Mouse (Mus musculus) monocyte, adult 2 months (primary cell): ENCODE data around the gene Lhx4.

Experiments used
- DNase-seq, 2 experiments: peaks; one replicate each; pipeline ENCODE4 v3.0.0; 2022; ENCODE audit warnings: low spot score in 2 of 2, low read depth in 1 of 2

The Lhx4 gene

GRCm38 (mm10) chr1:155751484-155752255 is at the start of gene Lhx4:
TSS of gene Lhx4 (minus strand) at chr1:155751684.
- no peak for DNase-seq

- DNase-seq = no peak
These were observed 46.5 kb upstream of the Lhx4 start for GRCm38 (mm10) chr1:155798000-155798399.

- no peak for DNase-seq
These were observed 45.9 kb upstream of the Lhx4 start for GRCm38 (mm10) chr1:155797425-155797824.

DNA sequence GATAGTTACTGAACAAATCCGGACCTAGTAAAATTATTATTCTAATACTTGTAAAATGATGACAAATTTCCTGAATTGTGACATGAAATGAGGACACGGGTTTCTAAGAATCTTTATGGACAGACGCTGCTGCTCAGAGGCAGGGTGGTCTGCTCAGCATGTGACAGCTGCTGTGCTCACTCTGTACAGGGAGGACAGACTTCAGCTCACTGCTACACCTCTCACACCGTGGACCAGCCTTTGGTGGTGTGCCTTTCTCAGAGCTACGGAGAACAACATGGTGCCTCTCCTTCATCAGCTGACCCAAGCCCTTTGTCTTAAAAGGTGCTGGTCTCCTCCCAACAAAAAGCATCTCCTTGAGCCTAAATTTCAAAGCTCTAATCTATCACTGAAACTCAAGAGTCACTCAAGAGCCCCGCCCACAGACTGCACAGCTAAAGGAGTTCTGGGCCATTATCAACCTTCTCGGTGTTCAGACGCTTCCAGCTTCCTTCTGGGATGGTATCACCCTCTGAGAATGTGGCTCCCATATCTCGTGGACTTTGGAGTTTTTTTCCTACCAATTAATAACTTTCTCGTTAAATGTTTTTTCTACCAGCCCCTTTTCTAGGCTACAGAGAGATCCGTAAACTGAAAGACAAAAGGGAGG is 45.4 kb upstream of the Lhx4 start:
- no peak for DNase-seq

GRCm38 (mm10) chr1:155795791-155796233 is 44.3 kb upstream of the Lhx4 start:
- no peak for DNase-seq

DNA sequence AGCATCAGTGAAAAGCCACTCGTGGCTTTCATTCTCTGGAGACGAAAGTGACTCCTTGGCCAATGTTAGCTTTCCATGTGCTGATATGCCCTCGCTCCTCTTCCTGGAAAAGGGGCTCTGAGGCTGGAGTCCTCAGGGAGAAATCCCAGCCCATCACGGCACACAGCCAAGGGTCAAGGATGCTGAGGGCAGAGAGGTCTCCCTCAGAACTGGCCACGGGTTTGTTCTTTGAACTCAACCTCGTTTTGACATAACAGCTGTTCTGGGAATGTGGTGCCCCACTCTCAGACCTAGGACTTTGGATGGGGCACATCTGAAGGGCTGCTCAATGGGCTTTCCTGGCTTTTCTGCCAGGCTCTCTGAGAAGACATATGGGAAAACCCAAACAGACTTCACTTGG is 43.4 kb upstream of the Lhx4 start:
- no peak for DNase-seq

GRCm38 (mm10) chr1:155791919-155792318 is 40.4 kb upstream of the Lhx4 start:
- no peak for DNase-seq

- no peak for DNase-seq
These were observed 38.9 kb upstream of the Lhx4 start for GRCm38 (mm10) chr1:155790111-155790974.

GRCm38 (mm10) chr1:155785886-155786285 is 34.4 kb upstream of the Lhx4 start:
- DNase-seq = no peak

DNA sequence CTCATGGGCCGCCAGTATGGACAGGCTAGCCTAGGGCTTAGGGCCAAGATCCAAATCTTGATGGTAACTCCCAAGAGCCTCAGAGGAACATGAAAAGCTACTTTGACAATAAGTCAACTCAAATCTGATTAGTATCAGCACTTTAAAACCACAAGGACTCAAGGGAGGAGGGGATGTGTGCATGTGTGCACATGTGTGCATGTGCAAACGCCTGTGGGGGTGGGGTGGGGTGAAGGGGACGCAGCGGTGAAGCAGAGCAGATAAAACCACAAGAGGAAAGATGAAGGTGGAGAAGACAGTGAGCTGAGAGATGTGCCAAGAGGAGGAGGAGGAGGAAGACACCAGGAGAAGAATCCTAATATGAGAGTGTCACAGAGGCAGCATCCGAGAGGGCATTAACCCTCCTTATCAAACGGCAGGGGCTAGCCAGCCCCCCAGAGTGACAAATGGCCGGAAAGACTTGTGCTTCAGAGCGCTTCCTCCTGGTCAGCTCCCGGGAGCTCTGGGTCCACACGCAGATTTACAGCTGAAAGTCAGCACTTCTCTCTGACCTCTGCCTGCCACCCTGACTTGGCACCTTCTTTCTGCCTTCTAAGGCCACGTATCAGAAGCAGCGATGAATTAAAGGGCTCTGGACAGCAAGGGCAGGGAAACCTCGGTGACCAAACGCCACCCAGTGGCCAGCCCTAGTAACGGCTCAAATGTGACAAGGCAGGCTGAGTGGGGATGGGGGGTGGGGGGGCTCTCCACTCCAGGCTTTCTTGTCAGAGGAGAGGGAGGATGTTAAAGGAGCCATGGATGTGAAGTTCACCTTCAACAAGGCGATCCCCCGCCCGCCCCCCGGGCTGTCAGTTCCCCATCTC is 33.1 kb upstream of the Lhx4 start:
- DNase-seq = no peak

DNA sequence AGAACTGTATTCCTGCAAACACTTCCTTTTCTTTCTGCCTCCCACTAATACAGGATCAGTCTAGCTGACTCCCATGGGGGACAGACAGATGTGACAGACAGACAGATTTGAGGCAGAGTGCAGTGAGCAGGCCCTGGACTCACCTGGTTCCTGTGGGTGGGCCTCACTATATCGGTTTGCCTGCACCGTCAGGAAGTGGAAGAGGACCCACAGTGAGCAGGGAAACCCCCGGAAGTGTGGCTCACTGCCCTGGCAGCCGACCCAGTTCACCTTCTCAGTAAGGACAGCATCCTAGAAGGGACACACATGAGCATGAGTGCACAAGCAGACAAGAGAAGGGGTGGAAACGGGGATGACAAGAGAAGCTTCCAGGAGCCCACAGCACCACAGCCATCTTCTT is 30.9 kb upstream of the Lhx4 start:
- DNase-seq = no peak

DNA sequence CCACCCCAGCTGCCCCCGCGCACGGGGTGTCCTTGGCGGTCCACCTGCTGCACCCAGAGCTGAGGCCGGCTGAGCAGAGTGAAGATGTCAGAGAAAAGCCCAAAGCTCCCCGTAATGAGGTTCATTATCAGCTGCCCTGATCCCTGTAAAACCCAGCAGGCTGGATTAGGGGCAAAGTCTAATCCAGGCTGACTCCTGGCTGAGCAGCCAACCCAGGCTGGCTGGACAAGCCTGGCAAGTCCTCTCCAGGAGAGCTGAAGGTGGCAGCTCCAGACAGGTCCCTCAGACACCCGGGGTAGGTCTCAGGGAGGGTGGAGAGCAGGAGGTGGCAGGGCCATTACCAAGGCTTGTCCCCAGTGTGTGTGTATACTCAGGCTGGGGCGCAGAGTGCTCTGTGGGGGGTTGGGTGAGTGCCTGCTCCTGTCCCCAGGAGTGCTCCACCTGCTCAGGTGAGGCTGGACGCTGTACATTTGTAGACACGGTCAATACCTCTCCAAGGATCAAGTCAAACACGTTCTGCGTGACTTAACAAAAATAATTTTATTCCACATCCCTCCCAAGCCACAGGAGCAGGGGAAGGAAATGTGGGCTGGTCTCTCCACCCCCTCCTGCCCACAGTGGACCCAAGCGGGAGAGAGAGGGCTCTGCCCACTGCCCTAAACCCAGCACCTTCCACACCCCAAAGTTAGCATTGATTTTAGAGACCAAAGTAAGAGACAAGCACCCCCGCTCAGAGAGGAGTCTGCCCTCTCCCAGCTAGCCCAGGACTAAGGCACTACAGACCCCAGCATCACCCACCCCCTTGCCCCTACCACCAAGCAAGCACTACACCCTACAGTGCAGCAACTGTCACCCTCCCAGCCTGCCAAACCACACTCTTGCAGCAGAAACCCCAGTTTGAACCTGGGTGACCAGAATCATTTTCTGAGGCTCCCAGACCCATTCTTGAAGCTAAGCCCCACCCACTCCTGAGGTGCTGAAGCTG is 26.4 kb upstream of the Lhx4 start:
- DNase-seq = no peak

GRCm38 (mm10) chr1:155759167-155759566 is 7.7 kb upstream of the Lhx4 start:
- DNase-seq = no peak

DNA sequence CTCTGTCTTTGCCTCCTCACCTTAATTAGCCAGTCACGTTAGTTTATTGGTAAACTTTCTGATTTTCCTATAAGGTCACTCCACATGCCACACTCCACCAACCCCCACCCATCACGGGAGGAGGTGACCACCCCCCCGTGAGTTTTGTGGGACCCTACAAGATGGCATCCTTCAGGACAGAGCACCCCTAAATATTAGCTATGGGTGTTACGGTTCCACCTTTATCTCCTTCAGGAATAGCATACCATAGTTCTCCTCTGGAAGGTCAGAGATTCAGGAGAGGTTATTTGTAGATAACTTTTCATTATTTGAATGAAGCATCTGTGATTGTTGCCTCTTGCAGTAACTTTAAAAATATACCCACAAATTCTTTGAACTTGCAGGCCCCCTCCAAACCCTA is 7.2 kb upstream of the Lhx4 start:
- DNase-seq = no peak

DNA sequence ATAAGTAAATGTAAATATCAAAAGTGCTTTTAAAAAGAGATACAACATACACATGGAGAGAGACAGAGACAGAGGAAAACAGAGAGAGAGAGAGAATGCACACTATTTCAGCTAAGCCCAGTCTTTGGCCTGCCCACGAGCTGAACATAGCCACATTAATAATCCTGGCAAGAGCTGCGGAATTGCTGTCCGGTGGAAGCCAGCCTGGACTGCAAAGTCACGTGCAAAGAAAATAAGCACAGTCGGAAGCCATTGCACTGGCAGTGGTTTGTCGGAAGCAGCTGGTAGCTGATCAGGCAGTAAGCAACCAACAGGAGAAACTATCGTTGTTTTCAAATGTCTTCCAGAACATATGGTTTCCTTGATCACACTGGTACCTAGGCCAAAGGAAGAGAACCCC is 6.1 kb upstream of the Lhx4 start:
- no peak for DNase-seq

GRCm38 (mm10) chr1:155753411-155753810 is 1.9 kb upstream of the Lhx4 start:
- DNase-seq = no peak

- DNase-seq = no peak
These were observed 836 bp downstream of the Lhx4 start for GRCm38 (mm10) chr1:155750517-155751178.

DNA sequence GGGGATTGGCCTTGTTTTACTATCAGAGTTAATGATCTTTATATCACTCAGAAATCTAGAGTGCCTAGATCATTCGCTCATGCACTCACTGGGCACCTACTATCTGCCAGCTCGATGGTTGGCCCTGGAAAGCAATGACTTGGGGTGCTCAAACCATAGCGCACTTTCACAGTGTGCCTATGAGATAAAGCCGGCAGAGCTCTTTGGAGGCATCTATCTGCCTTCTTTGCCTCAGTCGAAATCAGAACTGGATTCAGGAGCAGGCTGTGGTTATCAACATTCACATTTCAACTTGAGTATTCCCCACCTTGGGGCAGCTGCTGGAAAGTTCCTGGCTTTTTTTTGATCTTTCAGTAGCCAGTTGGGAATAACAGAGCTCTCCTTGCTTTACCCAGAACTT is 3.6 kb downstream of the Lhx4 start:
- DNase-seq = no peak

DNA sequence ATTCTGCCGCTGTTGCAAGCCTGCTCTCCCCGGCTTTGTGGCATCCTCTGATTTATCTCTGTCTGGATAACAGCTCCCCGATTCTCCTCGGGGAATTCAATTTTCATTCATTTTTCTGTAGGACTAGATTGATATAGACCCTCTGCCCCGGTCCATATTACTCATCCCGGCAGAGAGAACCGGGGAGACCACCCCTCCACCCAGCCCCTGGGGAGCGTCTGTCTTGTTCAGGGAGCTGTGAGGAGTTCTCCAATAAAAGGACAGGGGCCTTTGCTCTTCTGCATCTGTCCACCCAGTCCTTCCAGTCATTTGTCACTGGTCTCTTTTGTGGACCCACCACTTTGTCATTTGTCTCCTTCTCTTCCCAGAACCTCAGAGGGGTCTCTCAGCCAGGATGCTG is 4.5 kb downstream of the Lhx4 start:
- DNase-seq = no peak
